Mouse (Mus musculus) embryonic fibroblast, embryonic 13.5 days (primary cell): ENCODE results near the gene Fam3a. TPM values are rescaled to one million over a fixed set of nuclear protein-coding genes. Genes with fewer than 3 reads are reported as not detected.
A peak's percentile ranks its signal among the peaks of the same experiment; 100 is the strongest.
"Not testable (repeated sequence)": the region's sequence is repeated elsewhere in the genome, so short reads cannot be mapped to it uniquely, and the experiment has no call there.

Experiments
- H3K27ac ChIP-seq: 2 replicates; pipeline ENCODE4 v1.5.1; 2012; ENCODE audit warnings: low read length, control low read depth, inconsistent platforms; ENCODE audit not compliant: insufficient read depth
- H3K4me1 ChIP-seq: 2 replicates; pipeline ENCODE4 v1.6.1; 2011; ENCODE audit warnings: low read length; ENCODE audit not compliant: control insufficient read depth, insufficient read depth
- H3K4me3 ChIP-seq: 2 replicates; pipeline ENCODE4 v1.5.1; 2011; ENCODE audit warnings: mild to moderate bottlenecking, control low read depth, low read length; ENCODE audit not compliant: insufficient read depth
- CTCF ChIP-seq: IDR thresholded peaks from 2 replicates; pipeline ENCODE4 v1.5.1; 2011; ENCODE audit warnings: mild to moderate bottlenecking, control low read depth, low read length, moderate library complexity, borderline replicate concordance; ENCODE audit not compliant: insufficient read depth
- POLR2A ChIP-seq: IDR thresholded peaks from 2 replicates; pipeline ENCODE4 v1.6.1; 2011; ENCODE audit warnings: low read depth, mild to moderate bottlenecking, control low read depth, low read length, moderate library complexity
- polyA plus RNA-seq: library from polyadenylated mRNA; stranded (reverse); fragments of >200 nt; gene quantifications from 2 replicates; pipeline ENCODE4 v1.2.4, GENCODE M21; 2011; ENCODE audit warnings: low read depth; ENCODE audit not compliant: missing spikeins, insufficient read length

Fam3a gene
- polyA plus RNA-seq, 1 experiment: 30.6 TPM

GRCm38 (mm10) chrX:74408340-74408739 is 15.3 kb upstream of the Fam3a start:
- Histone ChIP-seq H3K4me1 (no peaks in the 10 kb centered on the region), H3K27ac (no peak overlapping the region), H3K4me3 (no peak overlapping the region)
- TF ChIP-seq CTCF (no peak), POLR2A (no peak)

DNA sequence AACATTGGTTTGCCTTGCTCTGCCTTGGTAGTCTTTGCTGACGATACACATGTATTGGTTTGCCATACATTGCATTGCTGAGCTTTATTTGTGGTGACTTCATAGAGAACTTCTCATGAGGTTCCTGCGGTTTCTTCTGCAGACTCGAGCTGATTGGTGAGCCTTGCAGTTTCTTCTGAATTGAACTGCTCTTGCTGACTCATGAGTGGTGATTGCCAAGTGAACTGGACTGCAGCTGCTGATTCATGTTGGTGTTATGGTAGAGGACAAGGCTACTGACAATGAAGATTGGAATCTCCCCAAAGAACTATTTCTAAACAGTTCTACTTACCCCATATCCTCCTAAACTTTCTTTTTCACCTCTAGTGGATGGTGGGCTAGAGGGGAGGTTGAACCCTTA is 7.1 kb upstream of the Fam3a start:
- H3K4me1 ChIP-seq: no peaks in the 10 kb centered on the region
- no peak overlapping the region for H3K27ac ChIP-seq
- H3K4me3 ChIP-seq: no peak overlapping the region
- TF ChIP-seq POLR2A (no peak), CTCF (no peak)

GRCm38 (mm10) chrX:74388153-74388552 is 4.9 kb downstream of the Fam3a start:
- Histone ChIP-seq H3K4me1 (no peaks in the 10 kb centered on the region; the same call in 1 of the 2 replicates), H3K27ac (no peak overlapping the region), H3K4me3 (no peak overlapping the region)
- TF ChIP-seq POLR2A (no peak), CTCF (no peak)

DNA sequence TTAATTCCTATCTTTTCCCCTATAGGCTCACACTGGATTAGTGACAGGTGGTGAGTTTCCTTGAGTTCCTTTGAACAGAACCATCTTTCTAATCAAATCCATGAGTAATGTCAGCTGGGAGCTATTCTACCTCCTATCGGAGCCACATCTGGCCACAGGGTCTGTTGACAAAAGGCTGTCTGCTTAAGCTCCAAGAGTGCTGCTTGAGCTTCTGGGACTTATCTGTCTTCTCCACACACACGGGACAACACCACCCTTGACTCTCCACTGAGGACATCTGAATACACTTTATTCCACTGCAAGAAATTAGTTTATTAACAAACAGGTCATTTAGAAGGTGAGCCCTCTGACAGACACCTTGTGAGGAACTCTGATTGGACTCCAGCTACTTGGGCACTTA is 8.6 kb downstream of the Fam3a start:
- no peak overlapping the region for H3K4me3 ChIP-seq
- no peaks in the 10 kb centered on the region for H3K4me1 ChIP-seq
- no peak overlapping the region for H3K27ac ChIP-seq
- no peak for TF ChIP-seq CTCF
- no peak for TF ChIP-seq POLR2A

- H3K4me3 ChIP-seq: peak within 1 kb of the TSS; percentile 55
- peak; percentile 92 for TF ChIP-seq POLR2A
- TF ChIP-seq CTCF: no peak
- no peak within 1 kb of the TSS for H3K27ac ChIP-seq
- H3K4me1 ChIP-seq: no peaks in the 10 kb centered on the region
These were observed 20.1 kb downstream of the Fam3a start, which contains the start of the genes Ubl4a and Slc10a3 for GRCm38 (mm10) chrX:74372888-74373549. Ubl4a (minus strand) TSS chrX:74373218. Slc10a3 (minus strand) TSS chrX:74373349.

DNA sequence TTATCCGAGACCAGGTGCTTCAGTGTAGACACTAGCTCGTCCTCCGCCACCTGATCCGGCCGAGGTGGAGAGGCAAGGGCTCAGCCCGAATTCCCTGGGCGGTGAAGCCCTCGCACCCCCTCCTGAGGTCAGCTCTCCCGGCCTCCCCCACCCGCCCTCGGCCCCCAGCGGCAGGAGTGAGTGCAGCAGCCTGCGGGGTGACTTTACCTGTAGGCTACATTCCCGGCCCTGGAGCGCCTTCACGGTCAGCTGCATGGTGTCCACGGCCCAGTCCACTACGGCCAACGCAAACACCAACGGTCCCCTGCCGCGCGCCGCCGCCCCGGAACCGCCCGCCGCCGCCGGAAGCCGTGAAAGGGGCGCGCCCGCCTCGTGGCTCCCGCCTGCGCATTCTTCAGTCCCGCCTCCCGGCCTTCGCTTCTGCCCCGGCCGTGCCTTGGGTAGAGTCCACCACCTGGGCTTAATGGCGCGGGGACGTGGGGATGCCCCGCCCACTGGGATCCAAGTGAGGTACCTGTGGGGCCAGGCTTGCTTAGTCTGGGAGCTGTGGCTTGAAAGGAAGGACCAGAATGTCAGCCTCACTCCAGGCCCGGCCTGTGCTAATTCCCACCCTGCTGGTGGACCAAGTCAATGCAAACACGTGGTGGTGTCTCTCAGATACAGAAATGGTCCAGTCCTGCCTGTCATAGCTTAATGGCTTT is 24.7 kb downstream of the Fam3a start:
- Histone ChIP-seq H3K4me3 (peak overlapping the region; percentile 83), H3K4me1 (peaks cover 4% of the 10 kb centered on the region; the same call in 1 of the 2 replicates), H3K27ac (peak overlapping the region; percentile 21; the same call in 1 of the 2 replicates)
- TF ChIP-seq POLR2A (peak; percentile 67), CTCF (no peak)

GRCm38 (mm10) chrX:74367512-74367911 is 25.6 kb downstream of the Fam3a start:
- Histone ChIP-seq H3K4me3 (peak overlapping the region; percentile 83), H3K27ac (no peak overlapping the region), H3K4me1 (peaks cover 4% of the 10 kb centered on the region; the same call in 1 of the 2 replicates)
- no peak for TF ChIP-seq POLR2A
- no peak for TF ChIP-seq CTCF

DNA sequence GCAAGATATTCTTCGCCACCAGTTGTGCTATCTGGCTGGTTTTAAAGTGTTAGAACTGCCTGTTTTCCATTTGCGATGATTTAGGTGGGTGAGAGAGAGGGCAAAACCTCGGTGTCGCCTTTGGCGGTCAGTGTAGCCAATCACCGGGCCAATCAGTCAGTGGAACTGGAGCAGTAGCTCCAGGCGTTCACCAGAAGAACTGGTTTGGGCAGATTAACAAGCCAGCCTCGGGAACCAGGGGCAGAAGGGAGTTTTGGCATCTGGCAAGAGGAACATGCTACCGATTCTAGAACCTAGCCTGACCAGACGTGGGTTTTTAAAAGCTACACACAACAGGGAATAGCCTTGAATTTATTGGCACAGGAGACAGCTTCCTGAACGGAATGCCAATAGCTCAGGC is 33.9 kb downstream of the Fam3a start:
- no peak overlapping the region for H3K27ac ChIP-seq
- no peak for TF ChIP-seq POLR2A
- no peak for TF ChIP-seq CTCF
- H3K4me1 ChIP-seq: no peaks in the 10 kb centered on the region
- no peak overlapping the region for H3K4me3 ChIP-seq

GRCm38 (mm10) chrX:74357069-74357468 is 36.0 kb downstream of the Fam3a start:
- not testable (repeated sequence) for H3K27ac ChIP-seq, H3K4me1 ChIP-seq, H3K4me3 ChIP-seq

DNA sequence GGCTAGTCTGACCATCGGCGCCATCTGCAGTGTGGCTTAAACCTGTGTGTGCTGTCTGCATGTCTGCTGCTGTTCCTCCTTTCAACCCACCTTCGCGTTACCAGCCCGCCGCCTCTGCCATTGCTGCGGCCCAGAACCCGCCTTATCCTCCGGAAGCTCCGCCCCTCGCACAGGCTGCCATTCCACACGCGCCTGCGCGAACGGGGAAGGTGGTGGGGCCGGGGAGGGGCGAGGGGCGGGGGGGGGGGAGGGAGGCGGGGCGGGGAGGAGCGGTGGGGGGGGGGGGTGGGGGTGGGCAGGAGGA is 39.7 kb downstream of the Fam3a start, which contains the start of gene Lage3:
Gene Lage3 (minus strand): TSS at position 152 of the 304 bp plus-strand sequence.
- TF ChIP-seq POLR2A: peak; percentile 87
- TF ChIP-seq CTCF: no peak
- no peaks in the 10 kb centered on the region for H3K4me1 ChIP-seq
- H3K27ac ChIP-seq: peak within 1 kb of the TSS; percentile 4; the same call in 1 of the 2 replicates
- H3K4me3 ChIP-seq: peak within 1 kb of the TSS; percentile 70
